Mouse (Mus musculus): ENCODE data around the gene Mreg. TPM values are rescaled to one million over a fixed set of nuclear protein-coding genes. Genes with fewer than 3 reads are reported as not detected.

Mreg gene
- polyA plus RNA-seq, 1 experiment from 2014 or later, result 38.8 TPM

DNA sequence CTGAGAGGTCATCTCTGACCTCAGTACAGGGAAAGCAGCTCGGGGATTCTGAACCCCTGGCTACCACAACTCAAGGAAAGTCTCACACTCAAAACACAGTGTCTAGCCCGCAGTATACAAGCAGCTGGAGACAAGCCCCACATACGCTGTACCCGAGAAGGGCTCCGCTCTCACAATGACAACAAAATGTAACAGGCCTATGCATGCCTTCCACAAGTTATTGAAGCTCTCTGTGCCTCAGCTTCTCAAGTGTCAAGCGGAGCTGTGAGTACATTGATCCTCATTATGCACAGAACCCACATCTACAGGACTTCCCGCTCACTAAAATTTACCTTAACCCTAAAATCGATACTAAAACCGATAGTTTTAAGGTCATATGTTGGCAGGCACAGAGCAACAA lies 8.9 kb downstream of the Mreg start:
- Histone ChIP-seq H3K4me1 (ENCODE audit: control insufficient read depth, insufficient read depth, low read length) (no peaks in the 10 kb centered on the region), H3K9ac (ENCODE audit: low read length) (no peak overlapping the region), H3K27ac (ENCODE audit: low read depth, low read length) (no peak overlapping the region), H3K36me3 (ENCODE audit: control insufficient read depth, insufficient read depth, low read length) (no peaks in the 10 kb centered on the region), H3K4me3 (ENCODE audit: low read depth, low read length) (no peak overlapping the region), H3K9me3 (ENCODE audit: control insufficient read depth, low read length) (no peaks in the 10 kb centered on the region), H3K4me2 (ENCODE audit: low read depth) (no peak overlapping the region), H3K27me3 (ENCODE audit: control insufficient read depth, insufficient read depth, low read length) (no peaks in the 10 kb centered on the region)
- no peak for ATAC-seq (ENCODE audit: insufficient read depth, low FRiP score, low TSS enrichment)
- WGBS, result 86% methylated on average over 9 of the region's 9 CpGs
- no peak for DNase-seq (ENCODE audit: low spot score)

DNA sequence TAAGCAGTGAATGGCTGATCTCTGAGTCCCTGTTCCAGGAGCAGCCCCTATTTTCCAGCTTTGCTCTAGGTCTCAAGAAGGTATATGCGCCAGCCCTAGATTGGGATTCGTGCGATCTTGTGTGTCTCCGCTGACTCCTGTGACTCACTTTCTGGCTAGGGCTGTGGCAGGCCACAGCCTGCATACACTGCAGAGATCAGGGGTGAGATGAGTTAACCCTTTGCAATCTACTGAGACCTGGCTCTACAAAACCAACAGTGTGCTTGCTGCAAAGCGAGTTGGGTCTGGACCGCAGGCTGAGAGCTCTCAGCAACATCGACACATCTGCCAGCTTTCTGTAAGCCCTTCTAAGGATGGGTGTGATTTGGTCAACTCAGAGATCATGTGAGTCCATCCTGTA lies 9.4 kb downstream of the Mreg start:
- WGBS, result 92% methylated on average over 7 of the region's 7 CpGs
- no peak overlapping the region for H3K27ac ChIP-seq (ENCODE audit: low read depth, low read length)
- no peak overlapping the region for H3K4me2 ChIP-seq (ENCODE audit: low read depth)
- H3K27me3 ChIP-seq (ENCODE audit: control insufficient read depth, insufficient read depth, low read length), result no peaks in the 10 kb centered on the region
- no peak overlapping the region for H3K9ac ChIP-seq (ENCODE audit: low read length)
- ATAC-seq (ENCODE audit: insufficient read depth, low FRiP score, low TSS enrichment), result no peak
- DNase-seq (ENCODE audit: low spot score), result no peak
- no peaks in the 10 kb centered on the region for H3K9me3 ChIP-seq (ENCODE audit: control insufficient read depth, low read length)
- no peak overlapping the region for H3K4me3 ChIP-seq (ENCODE audit: low read depth, low read length)
- no peaks in the 10 kb centered on the region for H3K4me1 ChIP-seq (ENCODE audit: control insufficient read depth, insufficient read depth, low read length)
- H3K36me3 ChIP-seq (ENCODE audit: control insufficient read depth, insufficient read depth, low read length), result no peaks in the 10 kb centered on the region

DNA sequence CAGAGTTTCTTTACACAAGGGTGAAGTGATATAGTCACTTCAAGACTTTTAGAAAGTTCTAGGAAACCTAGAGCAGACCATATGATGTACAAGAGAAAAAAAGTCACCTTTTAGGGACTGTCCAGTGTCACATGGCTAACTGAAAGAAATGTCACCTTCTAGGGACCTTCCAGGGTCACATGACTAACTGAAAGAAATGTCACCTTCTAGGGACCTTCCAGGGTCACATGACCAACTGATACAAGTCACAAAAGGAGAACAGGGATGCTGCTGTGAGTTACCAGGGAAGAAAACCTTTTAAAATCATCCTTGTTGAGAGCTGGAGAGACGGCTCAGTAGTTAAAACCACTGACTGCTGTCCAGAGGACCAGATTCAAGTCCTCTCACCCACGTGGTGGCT lies 10.0 kb downstream of the Mreg start:
- Histone ChIP-seq H3K4me3 (ENCODE audit: low read depth, low read length) (no peak overlapping the region), H3K36me3 (ENCODE audit: control insufficient read depth, insufficient read depth, low read length) (no peaks in the 10 kb centered on the region), H3K4me1 (ENCODE audit: control insufficient read depth, insufficient read depth, low read length) (no peaks in the 10 kb centered on the region), H3K9me3 (ENCODE audit: control insufficient read depth, low read length) (no peaks in the 10 kb centered on the region), H3K4me2 (ENCODE audit: low read depth) (no peak overlapping the region), H3K9ac (ENCODE audit: low read length) (no peak overlapping the region), H3K27ac (ENCODE audit: low read depth, low read length) (no peak overlapping the region), H3K27me3 (ENCODE audit: control insufficient read depth, insufficient read depth, low read length) (no peaks in the 10 kb centered on the region)
- WGBS, result 79% methylated on average over 2 of the region's 2 CpGs
- DNase-seq (ENCODE audit: low spot score) (no peak), ATAC-seq (ENCODE audit: insufficient read depth, low FRiP score, low TSS enrichment) (no peak)

DNA sequence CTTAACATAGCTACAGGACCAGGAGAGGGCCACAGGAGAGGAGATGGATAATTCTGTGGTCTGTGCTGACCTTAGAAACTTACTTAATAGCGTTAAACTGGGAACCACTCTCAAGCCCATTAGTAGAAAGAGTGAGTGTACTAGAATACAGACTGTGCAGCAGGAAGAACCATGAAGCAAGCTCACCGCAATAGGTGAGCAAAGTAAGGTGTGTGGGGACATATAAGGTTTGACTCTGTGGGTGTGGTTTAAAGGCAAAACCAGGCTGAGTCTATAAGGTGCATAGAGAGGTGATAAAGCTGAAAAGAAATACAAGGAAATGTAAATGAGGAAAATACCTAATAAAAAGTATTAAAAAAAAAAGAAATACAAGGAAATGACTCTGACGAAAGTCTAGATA lies 11.0 kb downstream of the Mreg start:
- H3K4me1 ChIP-seq (ENCODE audit: control insufficient read depth, insufficient read depth, low read length), result no peaks in the 10 kb centered on the region
- H3K4me3 ChIP-seq (ENCODE audit: low read depth, low read length), result no peak overlapping the region

DNA sequence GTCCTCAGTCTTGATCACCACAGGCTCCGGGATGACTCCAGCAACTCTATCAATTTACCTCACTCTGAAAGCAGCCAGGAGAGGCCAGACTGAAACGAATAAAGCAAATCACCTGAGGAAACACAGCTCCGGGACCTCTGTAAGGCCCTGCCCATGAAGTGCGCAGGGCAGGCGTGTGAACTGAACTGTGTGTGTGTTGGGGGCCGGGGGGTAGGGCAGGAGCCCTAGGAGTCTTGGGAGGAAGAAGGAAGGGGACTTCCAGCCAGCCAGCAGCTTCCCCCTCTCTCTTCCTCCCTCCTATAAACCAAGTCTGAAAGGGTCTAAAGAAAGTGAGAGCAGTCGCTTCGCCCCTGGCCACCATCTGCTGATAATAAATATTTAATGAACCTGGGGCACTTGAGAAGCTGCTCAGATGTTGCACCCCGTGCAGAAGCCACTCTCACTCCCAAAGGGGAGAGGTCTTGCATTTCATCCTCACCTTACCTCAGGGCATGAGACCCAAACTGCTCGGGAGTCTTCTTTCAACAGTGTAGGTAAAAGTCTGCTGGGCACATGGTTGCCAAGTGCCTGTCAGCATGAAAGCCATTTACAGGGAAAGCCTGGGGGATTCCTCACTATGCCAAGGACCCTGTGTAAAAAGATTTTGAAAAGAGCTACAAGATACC lies 13.8 kb downstream of the Mreg start:
- ATAC-seq (ENCODE audit: insufficient read depth, low FRiP score, low TSS enrichment), result 0 out of 2 replicates have a peak, but pooled peaks have one; percentile 38

More for the DNA sequence above, 11.0 kb downstream of the Mreg start:
- Histone ChIP-seq H3K9ac (ENCODE audit: low read length) (no peak overlapping the region), H3K27ac (ENCODE audit: low read depth, low read length) (no peak overlapping the region), H3K27me3 (ENCODE audit: control insufficient read depth, insufficient read depth, low read length) (no peaks in the 10 kb centered on the region), H3K36me3 (ENCODE audit: control insufficient read depth, insufficient read depth, low read length) (no peaks in the 10 kb centered on the region), H3K9me3 (ENCODE audit: control insufficient read depth, low read length) (no peaks in the 10 kb centered on the region), H3K4me2 (ENCODE audit: low read depth) (no peak overlapping the region)
- DNase-seq (ENCODE audit: low spot score) (no peak), ATAC-seq (ENCODE audit: insufficient read depth, low FRiP score, low TSS enrichment) (no peak)
- WGBS, result 93% methylated on average over 3 of the region's 3 CpGs

DNA sequence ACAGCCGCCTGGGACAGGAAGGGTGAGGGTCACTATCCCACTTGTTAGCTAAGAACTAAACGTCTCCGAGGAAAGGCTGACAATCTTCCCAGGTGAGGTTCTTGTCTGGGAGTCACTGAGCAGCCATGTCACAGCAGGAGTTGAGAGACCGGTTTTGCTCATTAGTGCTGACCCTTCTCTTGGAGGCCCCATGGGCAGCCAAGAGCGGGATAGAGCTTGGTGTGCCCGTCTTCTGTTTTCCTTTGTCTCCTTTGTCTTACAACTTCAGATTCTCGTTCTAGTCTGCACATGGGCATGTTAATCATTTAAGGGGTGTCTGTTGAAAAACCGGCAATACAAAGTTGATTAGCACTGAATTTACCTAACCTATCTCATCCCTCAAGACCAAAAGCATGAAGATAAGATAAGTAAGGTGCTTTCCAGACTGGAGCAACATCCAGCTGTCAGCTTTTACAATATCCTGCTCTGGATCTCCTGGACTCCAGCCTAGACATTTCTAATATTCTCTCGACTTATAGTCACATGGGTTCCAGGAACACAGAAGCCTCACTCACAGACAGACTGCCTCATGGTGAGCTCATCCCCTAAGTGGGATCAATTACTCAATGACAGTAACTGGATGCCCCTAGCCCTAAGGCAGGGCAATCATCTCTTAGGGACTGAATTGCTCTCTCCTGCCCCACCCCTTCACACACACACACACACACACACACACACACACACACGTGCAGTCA lies 15.3 kb downstream of the Mreg start:
- Histone ChIP-seq H3K27ac (ENCODE audit: low read depth, low read length) (no peak overlapping the region), H3K9ac (ENCODE audit: low read length) (no peak overlapping the region), H3K36me3 (ENCODE audit: control insufficient read depth, insufficient read depth, low read length) (no peaks in the 10 kb centered on the region), H3K4me3 (ENCODE audit: low read depth, low read length) (no peak overlapping the region), H3K27me3 (ENCODE audit: control insufficient read depth, insufficient read depth, low read length) (no peaks in the 10 kb centered on the region), H3K4me1 (ENCODE audit: control insufficient read depth, insufficient read depth, low read length) (no peaks in the 10 kb centered on the region), H3K4me2 (ENCODE audit: low read depth) (no peak overlapping the region), H3K9me3 (ENCODE audit: control insufficient read depth, low read length) (no peaks in the 10 kb centered on the region)
- WGBS, result 67% methylated on average over 10 of the region's 10 CpGs
- DNase-seq (ENCODE audit: low spot score) (no peak), ATAC-seq (ENCODE audit: insufficient read depth, low FRiP score, low TSS enrichment) (no peak)

More for the DNA sequence above, 13.8 kb downstream of the Mreg start:
- Histone ChIP-seq H3K27me3 (ENCODE audit: control insufficient read depth, insufficient read depth, low read length) (no peaks in the 10 kb centered on the region), H3K4me1 (ENCODE audit: control insufficient read depth, insufficient read depth, low read length) (no peaks in the 10 kb centered on the region), H3K4me3 (ENCODE audit: low read depth, low read length) (no peak overlapping the region), H3K36me3 (ENCODE audit: control insufficient read depth, insufficient read depth, low read length) (no peaks in the 10 kb centered on the region), H3K9ac (ENCODE audit: low read length) (no peak overlapping the region), H3K27ac (ENCODE audit: low read depth, low read length) (no peak overlapping the region), H3K9me3 (ENCODE audit: control insufficient read depth, low read length) (no peaks in the 10 kb centered on the region), H3K4me2 (ENCODE audit: low read depth) (no peak overlapping the region)
- DNase-seq (ENCODE audit: low spot score), result no peak
- 71% methylated on average over 10 of the region's 10 CpGs for WGBS

DNA sequence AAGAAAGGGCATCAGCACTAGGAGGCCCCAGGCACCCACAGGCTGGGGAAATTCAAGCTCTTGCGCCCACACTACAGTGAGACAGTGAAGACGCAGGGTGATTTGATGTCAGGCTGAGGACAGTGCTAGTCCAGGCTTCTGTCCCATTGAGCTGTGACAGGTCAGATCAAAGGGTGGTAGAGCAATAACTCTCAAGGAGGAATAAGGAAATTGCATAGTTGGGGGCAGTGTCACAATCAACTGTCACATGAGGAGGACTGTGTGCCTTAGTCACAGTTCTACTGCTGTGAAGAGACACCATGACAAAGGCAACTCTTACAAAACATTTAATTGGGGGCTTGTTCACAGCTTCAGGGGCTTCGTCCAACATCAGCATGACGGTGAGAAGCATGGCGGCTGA lies 16.0 kb downstream of the Mreg start:
- no peak overlapping the region for H3K27ac ChIP-seq (ENCODE audit: low read depth, low read length)
- 50% methylated on average over 5 of the region's 5 CpGs for WGBS
- no peak overlapping the region for H3K4me2 ChIP-seq (ENCODE audit: low read depth)
- H3K36me3 ChIP-seq (ENCODE audit: control insufficient read depth, insufficient read depth, low read length), result no peaks in the 10 kb centered on the region
- no peaks in the 10 kb centered on the region for H3K4me1 ChIP-seq (ENCODE audit: control insufficient read depth, insufficient read depth, low read length)
- no peak overlapping the region for H3K9ac ChIP-seq (ENCODE audit: low read length)
- DNase-seq (ENCODE audit: low spot score) (no peak), ATAC-seq (ENCODE audit: insufficient read depth, low FRiP score, low TSS enrichment) (no peak)
- no peak overlapping the region for H3K4me3 ChIP-seq (ENCODE audit: low read depth, low read length)
- no peaks in the 10 kb centered on the region for H3K27me3 ChIP-seq (ENCODE audit: control insufficient read depth, insufficient read depth, low read length)
- H3K9me3 ChIP-seq (ENCODE audit: control insufficient read depth, low read length), result no peaks in the 10 kb centered on the region

DNA sequence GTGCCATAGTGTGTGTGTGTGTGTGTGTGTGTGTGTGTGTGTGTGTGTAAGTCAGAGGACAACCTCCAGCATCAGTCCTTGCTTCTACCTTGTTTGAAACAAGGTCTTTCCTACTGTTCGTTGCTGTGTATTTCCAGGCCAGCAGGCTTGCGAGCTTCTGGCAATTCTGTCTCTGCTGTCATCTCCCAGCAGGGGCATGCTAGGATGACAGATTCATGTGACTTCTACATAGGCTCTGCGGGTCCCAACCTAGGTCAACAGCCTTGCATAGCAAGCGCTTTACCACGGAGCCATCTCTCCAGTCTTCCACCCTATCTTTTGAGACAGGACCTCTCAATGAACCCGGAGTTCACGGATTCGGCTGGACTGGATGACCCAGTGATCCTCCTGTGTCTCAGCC lies 20.7 kb downstream of the Mreg start:
- H3K9ac ChIP-seq (ENCODE audit: low read length), result no peak overlapping the region
- ATAC-seq (ENCODE audit: insufficient read depth, low FRiP score, low TSS enrichment), result no peak
- H3K27ac ChIP-seq (ENCODE audit: low read depth, low read length), result no peak overlapping the region
- H3K36me3 ChIP-seq (ENCODE audit: control insufficient read depth, insufficient read depth, low read length), result no peaks in the 10 kb centered on the region
- no peaks in the 10 kb centered on the region for H3K27me3 ChIP-seq (ENCODE audit: control insufficient read depth, insufficient read depth, low read length)
- no peak for DNase-seq (ENCODE audit: low spot score)
- H3K4me3 ChIP-seq (ENCODE audit: low read depth, low read length), result no peak overlapping the region
- 90% methylated on average over 8 of the region's 8 CpGs for WGBS
- H3K4me2 ChIP-seq (ENCODE audit: low read depth), result no peak overlapping the region
- H3K4me1 ChIP-seq (ENCODE audit: control insufficient read depth, insufficient read depth, low read length), result 0 out of 2 replicates have a peak, but pooled peaks cover 4% of the 10 kb centered on the region
- no peaks in the 10 kb centered on the region for H3K9me3 ChIP-seq (ENCODE audit: control insufficient read depth, low read length)

All from neural tube, embryonic 11.5 days (tissue).